Mouse (Mus musculus): Measurements from ENCODE around the gene Acap1. TPM values are rescaled to one million over a fixed set of nuclear protein-coding genes. Genes with fewer than 3 reads are reported as not detected.

The Acap1 gene
- 4.0 and 5.1 TPM in 2 replicates for polyA plus RNA-seq (2015; fragmentation: Nextera tagmentation; extraction: Ambion mirVana)

DNA sequence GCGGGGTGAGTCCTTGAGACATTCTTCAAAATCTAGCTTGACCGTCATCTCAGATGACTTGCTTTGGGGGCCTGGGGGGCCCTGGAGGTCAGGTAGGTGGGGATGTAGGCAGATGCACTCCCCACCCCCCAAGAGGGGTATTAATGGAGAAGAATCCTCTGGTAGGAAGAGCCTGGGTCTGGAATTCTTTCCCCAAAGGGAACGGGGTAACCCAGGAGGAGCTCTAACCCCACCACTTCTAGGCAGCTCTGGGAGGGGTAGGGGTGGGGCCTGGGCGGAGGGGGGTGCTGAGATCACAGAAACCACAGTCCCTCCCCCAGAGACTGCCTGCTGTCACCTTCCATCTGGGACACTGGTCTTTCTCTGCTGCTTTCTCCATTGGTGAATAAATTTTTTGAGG is at the start of gene Acap1:
Acap1 (minus strand) TSS at position 249 of the 400 bp plus-strand sequence.
- H3K27me3 ChIP-seq (ENCODE audit: control insufficient read depth, insufficient read depth, low read length) = no peaks in the 10 kb centered on the region
- no peak within 1 kb of the TSS for H3K9ac ChIP-seq (ENCODE audit: low read length)
- no peaks in the 10 kb centered on the region for H3K9me3 ChIP-seq (replicated peaks; ENCODE audit: control insufficient read depth, low read length)
- no peak within 1 kb of the TSS for H3K27ac ChIP-seq (ENCODE audit: low read length)
- H3K36me3 ChIP-seq (ENCODE audit: control insufficient read depth, insufficient read depth, low read length) = no peaks in the 10 kb centered on the region
- 64% methylated on average over 4 of the region's 4 CpGs for WGBS
- no peak for ATAC-seq (ENCODE audit: insufficient read depth, low FRiP score)
- peaks cover 8% of the 10 kb centered on the region for H3K4me1 ChIP-seq (ENCODE audit: control insufficient read depth, insufficient read depth, low read length)
- no peak within 1 kb of the TSS for H3K4me3 ChIP-seq (replicated peaks; ENCODE audit: low read length)
- no peak within 1 kb of the TSS for H3K4me2 ChIP-seq (ENCODE audit: low read depth, low read length)

DNA sequence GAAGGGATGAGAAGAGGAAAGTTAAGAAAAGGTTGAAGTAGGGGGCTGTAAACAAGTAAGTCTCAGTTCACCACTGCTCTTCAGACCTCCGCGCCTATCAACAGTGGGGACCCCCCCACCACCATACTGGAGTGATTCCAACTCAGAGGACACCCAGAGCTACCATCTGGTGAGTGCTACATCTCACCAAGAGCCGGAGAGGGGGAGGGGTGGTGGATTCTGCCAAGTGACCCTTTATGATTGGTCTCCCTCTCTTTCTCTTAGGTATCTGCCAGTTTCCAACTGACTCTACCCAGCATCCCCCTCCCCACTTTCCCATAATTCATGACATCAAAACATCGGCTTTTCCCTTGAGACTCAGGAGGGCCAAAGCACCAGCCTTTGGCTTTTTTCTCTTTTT is 45.6 kb upstream of the Acap1 start:
- Histone ChIP-seq H3K27me3 (ENCODE audit: control insufficient read depth, insufficient read depth, low read length) (no peaks in the 10 kb centered on the region; the same call in 1 of the 2 replicates), H3K36me3 (ENCODE audit: control insufficient read depth, insufficient read depth, low read length) (0 out of 2 replicates have a peak, but pooled peaks cover 8% of the 10 kb centered on the region), H3K4me3 (replicated peaks; ENCODE audit: low read length) (no peak overlapping the region), H3K27ac (ENCODE audit: low read length) (no peak overlapping the region), H3K9me3 (replicated peaks; ENCODE audit: control insufficient read depth, low read length) (no peaks in the 10 kb centered on the region), H3K9ac (ENCODE audit: low read length) (no peak overlapping the region), H3K4me2 (ENCODE audit: low read depth, low read length) (no peak overlapping the region), H3K4me1 (ENCODE audit: control insufficient read depth, insufficient read depth, low read length) (peaks cover 17% of the 10 kb centered on the region)
- 70% methylated on average over 4 of the region's 4 CpGs for WGBS
- ATAC-seq (ENCODE audit: insufficient read depth, low FRiP score) = no peak

DNA sequence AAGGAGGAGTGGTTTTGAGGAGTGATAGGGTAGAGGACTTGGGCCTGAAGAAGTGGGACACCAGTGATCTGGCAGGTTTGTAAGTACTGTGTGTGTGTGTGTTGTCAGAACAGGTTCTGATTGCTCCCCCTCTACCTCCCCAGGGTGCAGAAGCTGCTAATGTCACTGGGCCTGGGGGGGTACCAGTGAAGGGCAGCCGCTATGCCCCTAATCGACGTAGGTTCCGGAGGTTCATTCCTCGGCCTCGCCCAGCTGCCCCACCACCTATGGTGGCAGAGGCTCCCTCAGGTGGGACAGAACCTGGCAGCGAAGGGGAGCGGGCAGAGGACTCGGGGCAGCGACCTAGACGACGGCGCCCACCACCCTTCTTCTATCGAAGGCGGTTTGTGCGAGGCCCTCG is 44.4 kb upstream of the Acap1 start:
- no peak overlapping the region for H3K27ac ChIP-seq (ENCODE audit: low read length)
- WGBS = 93% methylated on average over 17 of the region's 17 CpGs
- H3K4me1 ChIP-seq (ENCODE audit: control insufficient read depth, insufficient read depth, low read length) = peaks cover 24% of the 10 kb centered on the region
- no peak overlapping the region for H3K9ac ChIP-seq (ENCODE audit: low read length)
- H3K27me3 ChIP-seq (ENCODE audit: control insufficient read depth, insufficient read depth, low read length) = no peaks in the 10 kb centered on the region; the same call in 1 of the 2 replicates
- H3K9me3 ChIP-seq (replicated peaks; ENCODE audit: control insufficient read depth, low read length) = no peaks in the 10 kb centered on the region
- H3K36me3 ChIP-seq (ENCODE audit: control insufficient read depth, insufficient read depth, low read length) = 0 out of 2 replicates have a peak, but pooled peaks cover 2% of the 10 kb centered on the region
- no peak for ATAC-seq (ENCODE audit: insufficient read depth, low FRiP score)
- H3K4me3 ChIP-seq (replicated peaks; ENCODE audit: low read length) = no peak overlapping the region
- H3K4me2 ChIP-seq (ENCODE audit: low read depth, low read length) = no peak overlapping the region

DNA sequence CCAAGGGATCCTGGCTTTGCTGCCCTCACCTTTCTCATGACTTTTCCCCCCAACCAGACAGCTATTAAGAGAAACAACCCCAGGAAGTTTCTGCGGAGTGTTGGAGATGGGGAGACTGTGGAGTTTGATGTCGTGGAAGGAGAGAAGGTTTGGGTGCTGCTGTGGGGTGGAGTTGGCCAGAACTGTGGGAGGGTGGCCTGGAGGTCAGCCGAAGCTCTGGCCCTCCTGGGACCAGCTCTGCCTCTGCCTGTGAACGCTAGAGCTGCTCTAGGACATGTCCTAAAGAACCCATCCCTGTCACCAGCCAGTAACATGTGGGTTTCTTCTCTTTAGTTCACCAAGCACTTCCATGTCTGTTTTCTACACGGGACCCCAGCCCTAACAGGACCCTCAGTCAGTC is 43.8 kb upstream of the Acap1 start:
- no peak overlapping the region for H3K27ac ChIP-seq (ENCODE audit: low read length)
- H3K4me1 ChIP-seq (ENCODE audit: control insufficient read depth, insufficient read depth, low read length) = peaks cover 27% of the 10 kb centered on the region
- no peaks in the 10 kb centered on the region for H3K36me3 ChIP-seq (ENCODE audit: control insufficient read depth, insufficient read depth, low read length)
- WGBS = 59% methylated on average over 5 of the region's 5 CpGs
- no peaks in the 10 kb centered on the region for H3K9me3 ChIP-seq (replicated peaks; ENCODE audit: control insufficient read depth, low read length)
- H3K9ac ChIP-seq (ENCODE audit: low read length) = no peak overlapping the region
- ATAC-seq (ENCODE audit: insufficient read depth, low FRiP score) = no peak
- H3K4me3 ChIP-seq (replicated peaks; ENCODE audit: low read length) = no peak overlapping the region
- no peak overlapping the region for H3K4me2 ChIP-seq (ENCODE audit: low read depth, low read length)
- no peaks in the 10 kb centered on the region; the same call in 1 of the 2 replicates for H3K27me3 ChIP-seq (ENCODE audit: control insufficient read depth, insufficient read depth, low read length)

DNA sequence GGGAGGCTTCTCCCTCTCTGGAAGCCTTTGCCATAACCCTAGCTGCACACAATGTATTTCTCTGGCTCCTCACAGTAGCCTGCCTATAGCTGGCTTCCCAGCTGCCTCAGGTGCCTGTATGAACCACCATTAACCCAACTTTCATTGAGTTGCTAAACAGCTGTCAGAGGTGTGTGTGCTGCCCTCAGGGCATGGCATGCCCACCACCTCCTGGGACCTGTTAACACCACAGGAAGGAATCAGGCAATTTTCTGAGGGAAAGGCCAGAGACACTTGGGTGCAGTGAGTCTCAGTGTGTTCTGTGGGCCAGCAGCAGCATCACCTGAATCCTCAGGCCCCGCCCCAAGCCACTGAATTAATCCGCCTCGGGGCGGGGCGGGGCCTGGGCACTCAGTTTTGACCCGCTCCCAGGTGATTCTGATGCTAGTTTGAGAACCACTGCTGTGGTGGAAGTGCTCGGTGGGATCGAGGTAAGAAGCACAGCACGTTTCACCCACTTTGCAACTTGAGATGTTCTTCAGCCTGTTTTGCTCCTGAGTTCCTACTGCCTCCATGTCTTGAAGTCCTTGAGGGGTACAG is 43.2 kb upstream of the Acap1 start:
- Histone ChIP-seq H3K4me2 (ENCODE audit: low read depth, low read length) (no peak overlapping the region), H3K27me3 (ENCODE audit: control insufficient read depth, insufficient read depth, low read length) (no peaks in the 10 kb centered on the region; the same call in 1 of the 2 replicates), H3K9me3 (replicated peaks; ENCODE audit: control insufficient read depth, low read length) (no peaks in the 10 kb centered on the region), H3K4me3 (replicated peaks; ENCODE audit: low read length) (no peak overlapping the region), H3K36me3 (ENCODE audit: control insufficient read depth, insufficient read depth, low read length) (no peaks in the 10 kb centered on the region), H3K9ac (ENCODE audit: low read length) (no peak overlapping the region; the same call in 1 of the 2 replicates), H3K4me1 (ENCODE audit: control insufficient read depth, insufficient read depth, low read length) (peaks cover 27% of the 10 kb centered on the region), H3K27ac (ENCODE audit: low read length) (no peak overlapping the region)
- no peak for ATAC-seq (ENCODE audit: insufficient read depth, low FRiP score)
- WGBS = 33% methylated on average over 9 of the region's 9 CpGs

DNA sequence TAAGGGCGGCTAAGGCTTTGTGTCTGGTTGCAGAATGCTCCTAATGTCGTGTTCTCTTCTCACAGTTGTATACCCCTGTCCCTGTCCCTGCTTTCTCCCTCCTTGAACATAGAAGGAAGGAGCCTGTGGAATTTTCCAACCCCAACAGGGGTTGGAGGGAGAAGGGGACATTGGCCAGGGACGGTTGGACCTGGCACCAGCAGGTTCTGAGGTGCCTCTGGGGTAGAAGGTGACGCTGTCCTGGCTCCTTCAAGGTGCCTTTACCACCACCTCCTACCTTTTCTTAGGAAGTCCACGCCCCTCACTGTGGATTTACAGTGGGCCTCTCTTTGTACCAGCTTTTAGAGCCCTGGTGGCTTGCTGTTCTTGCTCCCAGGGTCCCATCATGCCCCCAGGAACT is 42.5 kb upstream of the Acap1 start:
- H3K9me3 ChIP-seq (replicated peaks; ENCODE audit: control insufficient read depth, low read length) = no peaks in the 10 kb centered on the region
- no peak overlapping the region for H3K4me2 ChIP-seq (ENCODE audit: low read depth, low read length)
- ATAC-seq (ENCODE audit: insufficient read depth, low FRiP score) = no peak
- H3K4me1 ChIP-seq (ENCODE audit: control insufficient read depth, insufficient read depth, low read length) = peaks cover 27% of the 10 kb centered on the region
- 71% methylated on average over 5 of the region's 5 CpGs for WGBS
- H3K27me3 ChIP-seq (ENCODE audit: control insufficient read depth, insufficient read depth, low read length) = no peaks in the 10 kb centered on the region; the same call in 1 of the 2 replicates
- peak overlapping the region; percentile 7; the same call in 1 of the 2 replicates for H3K27ac ChIP-seq (ENCODE audit: low read length)
- H3K4me3 ChIP-seq (replicated peaks; ENCODE audit: low read length) = no peak overlapping the region
- H3K36me3 ChIP-seq (ENCODE audit: control insufficient read depth, insufficient read depth, low read length) = no peaks in the 10 kb centered on the region
- peak overlapping the region; percentile 3 for H3K9ac ChIP-seq (ENCODE audit: low read length)

DNA sequence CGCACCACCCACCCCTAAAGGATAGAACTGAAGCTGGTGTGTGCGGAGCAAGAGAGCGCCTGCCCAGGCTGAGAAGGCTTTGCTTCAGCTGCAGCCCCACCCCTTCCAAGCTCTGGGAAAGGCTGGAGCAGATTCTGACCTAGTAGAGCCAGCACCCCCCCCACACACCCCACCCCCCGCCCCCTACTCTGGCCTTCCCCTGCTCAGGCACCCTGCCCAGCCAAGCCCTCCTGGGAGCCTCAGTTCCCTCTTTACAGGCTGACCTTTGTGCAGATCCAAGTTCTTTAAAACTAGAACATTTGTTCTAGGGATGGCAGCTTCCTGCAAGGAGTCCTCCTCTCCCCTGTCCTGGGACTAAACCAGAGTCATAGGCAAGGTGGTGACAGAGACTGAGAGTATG is 42.0 kb upstream of the Acap1 start:
- no peak overlapping the region for H3K4me2 ChIP-seq (ENCODE audit: low read depth, low read length)
- H3K4me3 ChIP-seq (replicated peaks; ENCODE audit: low read length) = no peak overlapping the region
- ATAC-seq (ENCODE audit: insufficient read depth, low FRiP score) = 0 out of 2 replicates have a peak, but pooled peaks have one; percentile 4
- H3K9ac ChIP-seq (ENCODE audit: low read length) = peak overlapping the region; percentile 3; the same call in 1 of the 2 replicates
- H3K9me3 ChIP-seq (replicated peaks; ENCODE audit: control insufficient read depth, low read length) = no peaks in the 10 kb centered on the region
- peak overlapping the region; percentile 7; the same call in 1 of the 2 replicates for H3K27ac ChIP-seq (ENCODE audit: low read length)
- no peaks in the 10 kb centered on the region; the same call in 1 of the 2 replicates for H3K27me3 ChIP-seq (ENCODE audit: control insufficient read depth, insufficient read depth, low read length)
- WGBS = 30% methylated on average over 4 of the region's 4 CpGs
- H3K36me3 ChIP-seq (ENCODE audit: control insufficient read depth, insufficient read depth, low read length) = no peaks in the 10 kb centered on the region
- peaks cover 27% of the 10 kb centered on the region for H3K4me1 ChIP-seq (ENCODE audit: control insufficient read depth, insufficient read depth, low read length)

DNA sequence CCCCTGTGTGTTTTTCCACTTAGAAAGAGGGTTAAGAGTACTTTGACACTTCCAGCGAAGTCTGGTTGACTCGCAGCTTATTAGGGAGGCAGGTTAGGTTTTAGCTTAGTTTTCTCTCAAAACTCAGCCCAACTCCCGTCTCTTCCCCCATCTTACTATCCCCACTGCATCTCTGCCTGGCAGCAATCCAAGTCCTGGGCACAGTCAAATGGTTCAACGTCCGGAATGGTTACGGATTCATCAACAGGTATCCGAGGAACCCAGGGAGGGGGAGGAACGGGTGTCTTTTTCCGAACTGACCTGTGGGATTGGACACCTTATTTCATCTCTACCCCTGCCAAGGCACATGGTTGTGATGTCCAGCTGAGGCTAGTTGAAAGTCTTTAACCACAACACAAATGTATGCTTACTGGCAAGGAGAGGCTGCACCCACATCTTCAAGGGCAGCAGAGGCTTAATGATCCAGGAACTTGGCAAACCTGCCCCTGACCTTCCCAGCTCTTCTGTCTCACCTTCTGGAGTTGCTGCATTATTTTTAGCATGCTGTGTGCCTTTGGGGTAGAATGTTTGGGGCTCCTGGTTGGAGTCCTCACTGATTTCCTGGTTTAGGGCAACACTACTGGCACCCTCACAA is 41.5 kb upstream of the Acap1 start:
- H3K4me1 ChIP-seq (ENCODE audit: control insufficient read depth, insufficient read depth, low read length) = peaks cover 27% of the 10 kb centered on the region
- no peaks in the 10 kb centered on the region for H3K9me3 ChIP-seq (replicated peaks; ENCODE audit: control insufficient read depth, low read length)
- H3K9ac ChIP-seq (ENCODE audit: low read length) = no peak overlapping the region
- H3K4me2 ChIP-seq (ENCODE audit: low read depth, low read length) = peak overlapping the region; percentile 100
- 37% methylated on average over 9 of the region's 9 CpGs for WGBS
- no peaks in the 10 kb centered on the region; the same call in 1 of the 2 replicates for H3K27me3 ChIP-seq (ENCODE audit: control insufficient read depth, insufficient read depth, low read length)
- H3K4me3 ChIP-seq (replicated peaks; ENCODE audit: low read length) = no peak overlapping the region
- H3K27ac ChIP-seq (ENCODE audit: low read length) = no peak overlapping the region
- ATAC-seq (ENCODE audit: insufficient read depth, low FRiP score) = no peak
- H3K36me3 ChIP-seq (ENCODE audit: control insufficient read depth, insufficient read depth, low read length) = no peaks in the 10 kb centered on the region

DNA sequence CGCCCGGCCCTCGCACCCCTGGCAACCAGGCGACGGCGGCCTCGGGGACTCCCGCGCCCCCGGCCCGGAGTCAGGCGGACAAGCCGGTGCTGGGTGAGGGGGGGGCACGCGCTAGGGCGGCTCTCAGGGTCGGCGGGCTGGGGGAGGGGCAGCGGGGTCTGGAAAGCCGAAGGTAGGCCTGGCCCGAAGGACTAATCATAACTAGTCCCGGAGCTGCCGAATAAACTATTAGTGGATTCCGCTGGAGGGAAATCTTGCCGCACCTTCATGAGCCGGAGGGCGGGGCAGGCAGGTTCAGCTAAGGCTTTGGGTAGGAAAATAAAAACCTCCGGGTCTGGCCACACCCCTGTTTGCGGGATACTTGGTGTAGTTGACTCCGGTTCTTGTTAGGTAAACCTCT is 40.8 kb upstream of the Acap1 start:
- H3K27me3 ChIP-seq (ENCODE audit: control insufficient read depth, insufficient read depth, low read length) = no peaks in the 10 kb centered on the region; the same call in 1 of the 2 replicates
- 1% methylated on average over 30 of the region's 30 CpGs for WGBS
- peaks cover 27% of the 10 kb centered on the region for H3K4me1 ChIP-seq (ENCODE audit: control insufficient read depth, insufficient read depth, low read length)
- peak overlapping the region; percentile 72 for H3K9ac ChIP-seq (ENCODE audit: low read length)
- peak overlapping the region; percentile 52 for H3K4me3 ChIP-seq (replicated peaks; ENCODE audit: low read length)
- H3K36me3 ChIP-seq (ENCODE audit: control insufficient read depth, insufficient read depth, low read length) = no peaks in the 10 kb centered on the region
- no peaks in the 10 kb centered on the region for H3K9me3 ChIP-seq (replicated peaks; ENCODE audit: control insufficient read depth, low read length)
- H3K27ac ChIP-seq (ENCODE audit: low read length) = no peak overlapping the region
- peak; percentile 12; the same call in 1 of the 2 replicates for ATAC-seq (ENCODE audit: insufficient read depth, low FRiP score)
- H3K4me2 ChIP-seq (ENCODE audit: low read depth, low read length) = peak overlapping the region; percentile 100
